10 mouse cellular contexts compared by ENCODE assay signal in the genomic region with DNA sequence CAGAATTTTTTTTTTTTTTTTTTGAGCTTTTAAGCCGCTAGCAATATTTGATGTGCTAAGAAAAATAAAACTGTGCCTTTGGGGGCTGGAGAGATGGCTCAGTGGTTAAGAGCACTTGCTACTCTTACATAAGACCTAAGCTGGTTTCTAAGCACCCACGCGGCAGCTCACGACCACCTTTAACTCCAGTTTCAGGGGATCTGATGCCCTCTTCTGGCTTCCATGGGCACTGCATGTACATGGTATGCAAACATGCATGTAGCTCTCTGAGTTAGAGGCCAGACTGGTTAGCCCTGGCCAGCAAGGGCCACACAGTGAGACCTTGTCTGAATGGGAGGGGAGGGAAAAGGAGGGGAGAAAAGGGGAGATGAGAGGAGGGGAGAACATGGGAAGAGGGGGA.
DNase-seq lines count a peak whose midpoint lies in the region; ATAC-seq and TF ChIP-seq lines count a peak whose summit lies in the region.
"Had no signal": no experiment of that assay in that cellular context is flagged by ENCODE, and none has a peak within 500 bp of the region (broad histone marks: within the 10 kb centered on the region; RNA-seq: fewer than 3 reads in every experiment).

No protein-coding gene starts in this region.

- no peak for DNase-seq in kidney, adult 2 months
- no peak for DNase-seq in kidney, adult 11 months
- no peak for DNase-seq in midbrain, postnatal 0 days (ENCODE audit: low spot score)
- no peak for DNase-seq in midbrain, embryonic 14.5 days
- peak; percentile 58 for DNase-seq in R1 (ENCODE audit: low read depth, low spot score)
- peak; percentile 49 for DNase-seq in thymus, postnatal 14 days
- DNase-seq: heart, adult 18-20 months had no signal

- no peaks in the 10 kb centered on the region for H3K27me3 ChIP-seq in kidney, adult 2 months (replicated peaks; ENCODE audit: control insufficient read depth, insufficient read depth, low read length)
- H3K27me3 ChIP-seq in midbrain, postnatal 0 days (ENCODE audit: insufficient read depth, low read length): no peaks in the 10 kb centered on the region
- no peaks in the 10 kb centered on the region for H3K27me3 ChIP-seq in midbrain, embryonic 14.5 days (ENCODE audit: control insufficient read depth, insufficient read depth, low read length)

- TF ChIP-seq POLR2A in kidney, adult 2 months (IDR thresholded peaks at IDR 0.05; ENCODE audit: low read depth, low read length): no peak

- H3K9me3 ChIP-seq in midbrain, postnatal 0 days (ENCODE audit: low read length): no peaks in the 10 kb centered on the region
- H3K9me3 ChIP-seq in midbrain, embryonic 14.5 days (ENCODE audit: control insufficient read depth, low read length): no peaks in the 10 kb centered on the region

- WGBS in kidney, adult 2 months: 81% methylated on average over 4 of the region's 4 CpGs
- 40% methylated on average over 4 of the region's 4 CpGs for WGBS in midbrain, postnatal 0 days
- 56% methylated on average over 4 of the region's 4 CpGs for WGBS in midbrain, embryonic 14.5 days

- no peak overlapping the region for H3K4me2 ChIP-seq in midbrain, postnatal 0 days (ENCODE audit: low read depth, low read length, poor library complexity, severe bottlenecking)
- H3K4me2 ChIP-seq in midbrain, embryonic 14.5 days (ENCODE audit: low read length): no peak overlapping the region

- no peak overlapping the region for H3K4me3 ChIP-seq in kidney, adult 2 months (ENCODE audit: insufficient read depth, low read depth, low read length)
- H3K4me3 ChIP-seq in midbrain, postnatal 0 days (ENCODE audit: low read depth, low read length): no peak overlapping the region
- no peak overlapping the region for H3K4me3 ChIP-seq in midbrain, embryonic 14.5 days (replicated peaks; ENCODE audit: low read depth, low read length)

- H3K4me1 ChIP-seq in kidney, adult 2 months (ENCODE audit: control insufficient read depth, insufficient read depth, low read length): no peaks in the 10 kb centered on the region
- no peaks in the 10 kb centered on the region for H3K4me1 ChIP-seq in midbrain, postnatal 0 days (ENCODE audit: insufficient read depth, low read length)
- no peaks in the 10 kb centered on the region for H3K4me1 ChIP-seq in midbrain, embryonic 14.5 days (ENCODE audit: control insufficient read depth, insufficient read depth, low read length)

- H3K36me3 ChIP-seq in kidney, adult 2 months (ENCODE audit: control insufficient read depth, insufficient read depth, low read length): no peaks in the 10 kb centered on the region
- H3K36me3 ChIP-seq in midbrain, postnatal 0 days (ENCODE audit: insufficient read depth, low read length): peaks cover 11% of the 10 kb centered on the region; the same call in 1 of the 2 replicates
- H3K36me3 ChIP-seq in midbrain, embryonic 14.5 days (ENCODE audit: control insufficient read depth, insufficient read depth, low read length): no peaks in the 10 kb centered on the region

- no peak overlapping the region for H3K9ac ChIP-seq in midbrain, postnatal 0 days (replicated peaks; ENCODE audit: low read length, poor library complexity, severe bottlenecking)
- no peak overlapping the region for H3K9ac ChIP-seq in midbrain, embryonic 14.5 days (replicated peaks; ENCODE audit: low read length)

- no peak overlapping the region for H3K27ac ChIP-seq in kidney, adult 2 months (ENCODE audit: insufficient read depth, low read depth, low read length)
- H3K27ac ChIP-seq in midbrain, postnatal 0 days (ENCODE audit: low read depth, low read length): no peak overlapping the region
- no peak overlapping the region for H3K27ac ChIP-seq in midbrain, embryonic 14.5 days (replicated peaks; ENCODE audit: low read depth, low read length)
- H3K27ac ChIP-seq: macrophage had no signal

- TF ChIP-seq CTCF in kidney, adult 2 months (conservative IDR thresholded peaks at IDR 0.05; ENCODE audit: insufficient read depth, insufficient read length, low read depth, low read length): peak; percentile 31
- peak; percentile 58 for TF ChIP-seq CTCF in midbrain, postnatal 0 days (IDR thresholded peaks at IDR 0.05)

- no peak for ATAC-seq in midbrain, postnatal 0 days (ENCODE audit: low FRiP score)
- no peak for ATAC-seq in midbrain, embryonic 14.5 days (ENCODE audit: low FRiP score, low TSS enrichment)
- ATAC-seq in megakaryocyte-erythroid progenitor cell, adult 5-6 weeks (replicated peaks; ENCODE audit: low FRiP score, low TSS enrichment, poor library complexity, severe bottlenecking): no peak
- ATAC-seq: forebrain, embryonic 16.5 days had no signal

Comparison
In these comparisons a context has a peak if more than half of its experiments do, and no peak if none do; other contexts are left out.
1. DNase-seq: peak in R1 (single experiment) and thymus, postnatal 14 days (single experiment); none in kidney, adult 2 months (single experiment), kidney, adult 11 months (single experiment), midbrain, postnatal 0 days (single experiment) and midbrain, embryonic 14.5 days (single experiment).